Mouse (Mus musculus) myocyte (in vitro differentiated cells): ENCODE results near the gene Psen1. TPM values are rescaled to one million over a fixed set of nuclear protein-coding genes. Genes with fewer than 3 reads are reported as not detected.

Experiments
- H3K27me3 ChIP-seq: one replicate; pipeline ENCODE4 v1.6.1; 2011; ENCODE audit not compliant: control insufficient read depth, insufficient read depth, insufficient read length
- H3K36me3 ChIP-seq: one replicate; pipeline ENCODE4 v1.6.1; 2011; ENCODE audit not compliant: control insufficient read depth, insufficient read depth
- H3K4me2 ChIP-seq: one replicate; pipeline ENCODE4 v1.6.1; 2011; ENCODE audit warnings: low read depth, control low read depth
- H3K4me3 ChIP-seq: one replicate; pipeline ENCODE4 v1.5.1; 2011; ENCODE audit warnings: mild to moderate bottlenecking, control low read depth, moderate library complexity
- H3K79me2 ChIP-seq: one replicate; pipeline ENCODE4 v1.6.1; 2011; ENCODE audit not compliant: control insufficient read depth, insufficient read depth
- H3ac ChIP-seq: one replicate; pipeline ENCODE4 v1.6.1; 2011; ENCODE audit not compliant: control insufficient read depth, insufficient read length
- CEBPB ChIP-seq: IDR thresholded peaks from 2 replicates; pipeline ENCODE4 v1.6.1; 2011; ENCODE audit warnings: mild to moderate bottlenecking, moderate library complexity; ENCODE audit not compliant: poor library complexity, insufficient read depth, severe bottlenecking
- E2F4 ChIP-seq: IDR thresholded peaks from one replicate; pipeline ENCODE4 v1.6.1; 2011; ENCODE audit warnings: mild to moderate bottlenecking, control low read depth, moderate library complexity; ENCODE audit not compliant: insufficient read depth
- MAX ChIP-seq: IDR thresholded peaks from one replicate; pipeline ENCODE4 v1.6.1; 2011; ENCODE audit warnings: low read depth, mild to moderate bottlenecking, control low read depth
- MYOD1 ChIP-seq, 3 experiments: IDR thresholded peaks; one replicate each; pipeline ENCODE4 v1.6.1; 2011; ENCODE audit warnings: control low read depth in 2 of 3, low read depth in 2 of 3, mild to moderate bottlenecking in 2 of 3, moderate library complexity in 1 of 3; ENCODE audit not compliant: insufficient read length in 2 of 3, control insufficient read depth in 1 of 3
- MYOG ChIP-seq, 3 experiments: IDR thresholded peaks; one replicate each; pipeline ENCODE4 v1.6.1; 2011; ENCODE audit warnings: control low read depth in 2 of 3, low read depth in 2 of 3, mild to moderate bottlenecking in 2 of 3; ENCODE audit not compliant: insufficient read length in 2 of 3, control insufficient read depth in 1 of 3, insufficient read depth in 1 of 3
- POLR2A ChIP-seq: IDR thresholded peaks from one replicate; pipeline ENCODE4 v1.6.1; 2011; ENCODE audit warnings: low read depth, mild to moderate bottlenecking, control low read depth, moderate library complexity; ENCODE audit not compliant: insufficient read length
- POLR2AphosphoS2 ChIP-seq: IDR thresholded peaks from one replicate; pipeline ENCODE4 v1.6.1; 2011; ENCODE audit warnings: low read depth, control low read depth; ENCODE audit not compliant: insufficient read length
- REST ChIP-seq: IDR thresholded peaks from one replicate; pipeline ENCODE4 v1.6.1; 2011; ENCODE audit warnings: mild to moderate bottlenecking, control low read depth, moderate library complexity; ENCODE audit not compliant: insufficient read depth, insufficient read length
- SRF ChIP-seq: IDR thresholded peaks from one replicate; pipeline ENCODE4 v1.6.1; 2011; ENCODE audit warnings: low read depth; ENCODE audit not compliant: control insufficient read depth, insufficient read length
- TCF12 ChIP-seq: IDR thresholded peaks from one replicate; pipeline ENCODE4 v1.6.1; 2011; ENCODE audit warnings: mild to moderate bottlenecking, control low read depth; ENCODE audit not compliant: poor library complexity, insufficient read depth, severe bottlenecking
- TCF3 ChIP-seq: IDR thresholded peaks from one replicate; pipeline ENCODE4 v1.6.1; 2011; ENCODE audit warnings: low read depth, control low read depth; ENCODE audit not compliant: insufficient read length
- USF1 ChIP-seq: IDR thresholded peaks from one replicate; pipeline ENCODE4 v1.6.1; 2011; ENCODE audit warnings: low read depth, mild to moderate bottlenecking, control low read depth, moderate library complexity
- polyA plus RNA-seq: library from polyadenylated mRNA; unstranded; fragments of >200 nt; fragmentation: generic; extraction: Trizol; gene quantifications from one replicate; pipeline ENCODE4 v1.2.1, GENCODE M21; 2012; ENCODE audit warnings: missing spikeins

The Psen1 gene
- polyA plus RNA-seq, 1 experiment, result 53.7 TPM

GRCm38 (mm10) chr12:83694011-83694410, 6.1 kb downstream of the Psen1 start:
- H3K27me3 ChIP-seq, result no peaks in the 10 kb centered on the region
- H3K4me2 ChIP-seq, result no peak overlapping the region
- TF ChIP-seq REST (no peak), TCF12 (no peak), MYOD1 (IDR thresholded peaks at IDR 0.05; ENCODE audit: control insufficient read depth in 1 of 3, insufficient read length in 2 of 3, low read depth in 2 of 3) (no peak), SRF (no peak), POLR2AphosphoS2 (no peak), USF1 (no peak), CEBPB (no peak), MAX (no peak), E2F4 (no peak), MYOG (IDR thresholded peaks at IDR 0.05; ENCODE audit: control insufficient read depth in 1 of 3, insufficient read depth in 1 of 3, insufficient read length in 2 of 3, low read depth in 2 of 3) (no peak), POLR2A (no peak), TCF3 (no peak)
- H3ac ChIP-seq, result no peak overlapping the region
- peaks cover 94% of the 10 kb centered on the region for H3K79me2 ChIP-seq
- H3K36me3 ChIP-seq, result no peaks in the 10 kb centered on the region
- H3K4me3 ChIP-seq, result no peak overlapping the region

- no peaks in the 10 kb centered on the region for H3K27me3 ChIP-seq
- H3K36me3 ChIP-seq, result peaks cover 2% of the 10 kb centered on the region
- no peak overlapping the region for H3K4me2 ChIP-seq
- peaks cover 87% of the 10 kb centered on the region for H3K79me2 ChIP-seq
- TF ChIP-seq TCF3 (no peak), CEBPB (no peak), SRF (no peak), E2F4 (no peak), TCF12 (no peak), POLR2A (no peak), MYOD1 (IDR thresholded peaks at IDR 0.05; ENCODE audit: control insufficient read depth in 1 of 3, insufficient read length in 2 of 3, low read depth in 2 of 3) (no peak), MAX (no peak), POLR2AphosphoS2 (no peak), MYOG (IDR thresholded peaks at IDR 0.05; ENCODE audit: control insufficient read depth in 1 of 3, insufficient read depth in 1 of 3, insufficient read length in 2 of 3, low read depth in 2 of 3) (no peak), USF1 (no peak)
- no peak overlapping the region for H3ac ChIP-seq
- H3K4me3 ChIP-seq, result no peak overlapping the region
Observed at GRCm38 (mm10) chr12:83694669-83695068, 6.7 kb downstream of the Psen1 start.

DNA sequence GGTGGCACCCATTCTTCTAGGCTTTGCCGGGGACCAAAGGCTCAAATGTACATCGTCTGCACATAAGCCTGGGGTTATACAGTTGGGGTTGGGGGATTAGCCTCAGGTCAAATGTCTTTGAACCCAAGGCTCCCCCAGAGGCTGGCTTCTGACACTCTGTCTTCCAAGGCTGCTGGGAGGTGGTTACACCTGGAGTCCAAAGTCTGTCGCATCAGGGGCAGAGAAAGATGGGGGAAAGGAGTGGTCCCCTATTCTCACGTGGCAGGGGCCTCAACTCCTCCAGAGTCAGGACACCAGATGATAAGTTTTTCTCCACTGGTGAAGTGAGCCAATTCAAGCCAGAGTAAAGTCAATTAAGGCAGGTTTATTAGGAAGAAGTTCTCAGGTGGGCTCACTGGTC, 10.7 kb downstream of the Psen1 start:
- H3ac ChIP-seq, result no peak overlapping the region
- no peaks in the 10 kb centered on the region for H3K27me3 ChIP-seq
- H3K4me2 ChIP-seq, result no peak overlapping the region
- peaks cover 6% of the 10 kb centered on the region for H3K36me3 ChIP-seq
- H3K79me2 ChIP-seq, result peaks cover 49% of the 10 kb centered on the region
- TF ChIP-seq CEBPB (no peak), TCF12 (no peak), POLR2A (no peak), SRF (no peak), MYOG (IDR thresholded peaks at IDR 0.05; ENCODE audit: control insufficient read depth in 1 of 3, insufficient read depth in 1 of 3, insufficient read length in 2 of 3, low read depth in 2 of 3) (no peak)
- no peak overlapping the region for H3K4me3 ChIP-seq

- no peak overlapping the region for H3K4me2 ChIP-seq
- TF ChIP-seq REST (no peak), TCF3 (no peak)
- peaks cover 6% of the 10 kb centered on the region for H3K36me3 ChIP-seq
- H3K79me2 ChIP-seq, result peaks cover 20% of the 10 kb centered on the region
- no peaks in the 10 kb centered on the region for H3K27me3 ChIP-seq
- no peak overlapping the region for H3ac ChIP-seq
- H3K4me3 ChIP-seq, result no peak overlapping the region
Observed at GRCm38 (mm10) chr12:83701608-83702007, 13.7 kb downstream of the Psen1 start.

GRCm38 (mm10) chr12:83702796-83703195, 14.8 kb downstream of the Psen1 start:
- H3K4me3 ChIP-seq, result no peak overlapping the region
- H3K79me2 ChIP-seq, result peaks cover 8% of the 10 kb centered on the region
- TF ChIP-seq MAX, result no peak
- TF ChIP-seq TCF12, result no peak
- no peak for TF ChIP-seq CEBPB
- no peak for TF ChIP-seq USF1
- TF ChIP-seq SRF, result no peak
- no peak for TF ChIP-seq MYOG (IDR thresholded peaks at IDR 0.05; ENCODE audit: control insufficient read depth in 1 of 3, insufficient read depth in 1 of 3, insufficient read length in 2 of 3, low read depth in 2 of 3)
- no peak for TF ChIP-seq E2F4
- no peak for TF ChIP-seq POLR2AphosphoS2
- TF ChIP-seq TCF3, result no peak
- TF ChIP-seq POLR2A, result no peak
- TF ChIP-seq REST, result no peak
- H3ac ChIP-seq, result no peak overlapping the region
- H3K4me2 ChIP-seq, result no peak overlapping the region
- no peaks in the 10 kb centered on the region for H3K27me3 ChIP-seq
- peaks cover 6% of the 10 kb centered on the region for H3K36me3 ChIP-seq
